Mouse (Mus musculus) forebrain, postnatal 0 days (tissue): ENCODE measurements around the gene Tmem123. TPM values are rescaled to one million over a fixed set of nuclear protein-coding genes. Genes with fewer than 3 reads are reported as not detected.
A peak's percentile ranks its signal among the peaks of the same experiment; 100 is the strongest.

ENCODE experiments used
- ATAC-seq: fragments of 200-750 bp; cut with Nextera tagmentation; 2 replicates; pipeline ENCODE4 v1.8.0; 2017; ENCODE audit warnings: mild to moderate bottlenecking, moderate library complexity
- DNase-seq: peaks from one replicate; pipeline ENCODE4 v3.0.0-alpha.2; 2015
- H3K27ac ChIP-seq: fragments of 300-500 bp; sonication (generic); 2 replicates; pipeline ENCODE4 v1.5.1; 2014; ENCODE audit warnings: low read depth, mild to moderate bottlenecking, antibody characterized with exemption, low read length, moderate library complexity, mixed read lengths
- H3K27me3 ChIP-seq: fragments of 300-500 bp; sonication (generic); 2 replicates; pipeline ENCODE4 v1.6.1; 2014; ENCODE audit warnings: mild to moderate bottlenecking, low read length, mixed read lengths; ENCODE audit not compliant: insufficient read depth
- H3K36me3 ChIP-seq: fragments of 300-500 bp; sonication (generic); 2 replicates; pipeline ENCODE4 v1.6.1; 2014; ENCODE audit warnings: mild to moderate bottlenecking, moderate library complexity; ENCODE audit not compliant: insufficient read depth
- H3K4me1 ChIP-seq: fragments of 300-500 bp; sonication (generic); 2 replicates; pipeline ENCODE4 v1.6.1; 2014; ENCODE audit warnings: antibody characterized with exemption; ENCODE audit not compliant: insufficient read depth
- H3K4me2 ChIP-seq: fragments of 300-500 bp; sonication (generic); 2 replicates; pipeline ENCODE4 v1.6.1; 2014; ENCODE audit warnings: low read depth, mild to moderate bottlenecking, moderate library complexity
- H3K4me3 ChIP-seq: fragments of 300-500 bp; sonication (generic); 2 replicates; pipeline ENCODE4 v1.5.1; 2014; ENCODE audit warnings: low read depth, low read length, mixed read lengths
- H3K9ac ChIP-seq: fragments of 300-500 bp; sonication (generic); 2 replicates; pipeline ENCODE4 v1.6.1; 2014; ENCODE audit warnings: mild to moderate bottlenecking
- H3K9me3 ChIP-seq: fragments of 300-500 bp; sonication (generic); 2 replicates; pipeline ENCODE4 v1.6.1; 2016; ENCODE audit warnings: low read length
- CTCF ChIP-seq: sonication (generic); IDR thresholded peaks from 2 replicates; pipeline ENCODE4 v1.5.1; 2016; ENCODE audit warnings: antibody characterized with exemption, control low read depth, low read depth
- WGBS: fragments of 180-500 bp; shearing (Covaris S2); extraction: QIAGEN DNeasy Blood & Tissue Kit; methylation state at CpG from one replicate; pipeline ENCODE4 v1.1.7; 2014; 5-methylcytosine and 5-hydroxymethylcytosine counted together
- polyA plus RNA-seq: library from polyadenylated mRNA; unstranded; fragments of >200 nt; fragmentation: Nextera tagmentation; extraction: Ambion mirVana; gene quantifications from 2 replicates; pipeline ENCODE4 v1.2.1, GENCODE M21; 2015
- total RNA-seq: library from RNA; depleted of rRNA; stranded (reverse); fragments of >200 nt; gene quantifications from 2 replicates; pipeline ENCODE4 v1.2.3, GENCODE M21; 2014

Tmem123 gene
- total and polyA plus RNA-seq, 2 experiments from 2014 or later = 13.9 to 19.8 TPM

GRCm38 (mm10) chr9:7805101-7805506 is 41.3 kb downstream of the Tmem123 start:
- 85% methylated on average over 3 of the region's 5 CpGs for WGBS
- no peak for DNase-seq

GRCm38 (mm10) chr9:7822758-7823157 is 58.9 kb downstream of the Tmem123 start:
- Histone ChIP-seq H3K27ac (no peak overlapping the region), H3K4me3 (no peak overlapping the region), H3K9ac (no peak overlapping the region), H3K9me3 (no peaks in the 10 kb centered on the region), H3K27me3 (no peaks in the 10 kb centered on the region), H3K36me3 (peaks cover 26% of the 10 kb centered on the region), H3K4me2 (no peak overlapping the region), H3K4me1 (no peaks in the 10 kb centered on the region)
- WGBS = 85% methylated on average over 3 of the region's 3 CpGs
- TF ChIP-seq CTCF = 0 out of 2 replicates have a peak, but pooled peaks have one; percentile 29
- DNase-seq = no peak
- ATAC-seq = 0 out of 2 replicates have a peak, but pooled peaks have one; percentile 54

More at GRCm38 (mm10) chr9:7805101-7805506, 41.3 kb downstream of the Tmem123 start:
- Histone ChIP-seq H3K9me3 (no peaks in the 10 kb centered on the region), H3K4me1 (no peaks in the 10 kb centered on the region), H3K36me3 (no peaks in the 10 kb centered on the region), H3K27ac (no peak overlapping the region), H3K4me2 (no peak overlapping the region), H3K4me3 (no peak overlapping the region), H3K27me3 (no peaks in the 10 kb centered on the region), H3K9ac (no peak overlapping the region)
- no peak; the same call in 1 of the 2 replicates for ATAC-seq
- no peak for TF ChIP-seq CTCF

GRCm38 (mm10) chr9:7824916-7825315 is 61.1 kb downstream of the Tmem123 start:
- Histone ChIP-seq H3K9me3 (no peaks in the 10 kb centered on the region), H3K4me2 (no peak overlapping the region), H3K27ac (no peak overlapping the region), H3K9ac (no peak overlapping the region), H3K4me3 (no peak overlapping the region), H3K36me3 (peaks cover 15% of the 10 kb centered on the region), H3K27me3 (no peaks in the 10 kb centered on the region), H3K4me1 (no peaks in the 10 kb centered on the region)
- no peak for DNase-seq
- no peak for ATAC-seq
- 94% methylated on average over 5 of the region's 5 CpGs for WGBS
- TF ChIP-seq CTCF = no peak

GRCm38 (mm10) chr9:7828706-7829105 is 64.9 kb downstream of the Tmem123 start:
- H3K9me3 ChIP-seq = no peaks in the 10 kb centered on the region
- TF ChIP-seq CTCF = no peak
- no peak for ATAC-seq
- no peak overlapping the region for H3K27ac ChIP-seq
- H3K27me3 ChIP-seq = no peaks in the 10 kb centered on the region
- peaks cover 5% of the 10 kb centered on the region; the same call in 1 of the 2 replicates for H3K4me1 ChIP-seq
- DNase-seq = no peak
- H3K4me2 ChIP-seq = no peak overlapping the region
- 0 out of 2 replicates have a peak, but pooled peaks cover 8% of the 10 kb centered on the region for H3K36me3 ChIP-seq
- 91% methylated on average over 4 of the region's 4 CpGs for WGBS
- H3K9ac ChIP-seq = no peak overlapping the region
- H3K4me3 ChIP-seq = no peak overlapping the region

- DNase-seq (no peak), ATAC-seq (no peak)
- H3K9ac ChIP-seq = no peak overlapping the region
- peaks cover 10% of the 10 kb centered on the region; the same call in 1 of the 2 replicates for H3K36me3 ChIP-seq
- H3K27ac ChIP-seq = no peak overlapping the region
- 89% methylated on average over 9 of the region's 9 CpGs for WGBS
- no peaks in the 10 kb centered on the region for H3K27me3 ChIP-seq
- H3K4me1 ChIP-seq = peaks cover 6% of the 10 kb centered on the region; the same call in 1 of the 2 replicates
- no peak for TF ChIP-seq CTCF
- no peaks in the 10 kb centered on the region for H3K9me3 ChIP-seq
- H3K4me3 ChIP-seq = no peak overlapping the region
- H3K4me2 ChIP-seq = 0 out of 2 replicates have a peak overlapping the region, but pooled peaks have one; percentile 8
Observed at GRCm38 (mm10) chr9:7829531-7830528, 66.0 kb downstream of the Tmem123 start.

GRCm38 (mm10) chr9:7833421-7833820 is 69.6 kb downstream of the Tmem123 start:
- WGBS = 92% methylated on average over 6 of the region's 6 CpGs
- Histone ChIP-seq H3K4me2 (no peak overlapping the region), H3K36me3 (peaks cover 7% of the 10 kb centered on the region; the same call in 1 of the 2 replicates), H3K9ac (no peak overlapping the region), H3K27ac (no peak overlapping the region), H3K4me1 (peaks cover 9% of the 10 kb centered on the region; the same call in 1 of the 2 replicates), H3K27me3 (no peaks in the 10 kb centered on the region), H3K4me3 (no peak overlapping the region), H3K9me3 (no peaks in the 10 kb centered on the region)
- no peak for ATAC-seq
- peak; percentile 19; the same call in 1 of the 2 replicates for TF ChIP-seq CTCF
- DNase-seq = no peak

GRCm38 (mm10) chr9:7835302-7835701 is 71.5 kb downstream of the Tmem123 start:
- TF ChIP-seq CTCF = no peak
- Histone ChIP-seq H3K9ac (no peak overlapping the region), H3K9me3 (no peaks in the 10 kb centered on the region), H3K27ac (no peak overlapping the region), H3K4me3 (no peak overlapping the region), H3K4me2 (no peak overlapping the region), H3K36me3 (peaks cover 7% of the 10 kb centered on the region; the same call in 1 of the 2 replicates), H3K27me3 (no peaks in the 10 kb centered on the region), H3K4me1 (peaks cover 9% of the 10 kb centered on the region; the same call in 1 of the 2 replicates)
- DNase-seq (no peak), ATAC-seq (no peak)
- WGBS = 81% methylated on average over 1 of the region's 1 CpGs
